Mouse (Mus musculus): ENCODE data around the gene Nt5dc3. TPM values are rescaled to one million over a fixed set of nuclear protein-coding genes. Genes with fewer than 3 reads are reported as not detected.

Nt5dc3 gene
- polyA plus RNA-seq (2012; rRNA removed), result 0.95 and 1.1 TPM in 2 replicates

DNA sequence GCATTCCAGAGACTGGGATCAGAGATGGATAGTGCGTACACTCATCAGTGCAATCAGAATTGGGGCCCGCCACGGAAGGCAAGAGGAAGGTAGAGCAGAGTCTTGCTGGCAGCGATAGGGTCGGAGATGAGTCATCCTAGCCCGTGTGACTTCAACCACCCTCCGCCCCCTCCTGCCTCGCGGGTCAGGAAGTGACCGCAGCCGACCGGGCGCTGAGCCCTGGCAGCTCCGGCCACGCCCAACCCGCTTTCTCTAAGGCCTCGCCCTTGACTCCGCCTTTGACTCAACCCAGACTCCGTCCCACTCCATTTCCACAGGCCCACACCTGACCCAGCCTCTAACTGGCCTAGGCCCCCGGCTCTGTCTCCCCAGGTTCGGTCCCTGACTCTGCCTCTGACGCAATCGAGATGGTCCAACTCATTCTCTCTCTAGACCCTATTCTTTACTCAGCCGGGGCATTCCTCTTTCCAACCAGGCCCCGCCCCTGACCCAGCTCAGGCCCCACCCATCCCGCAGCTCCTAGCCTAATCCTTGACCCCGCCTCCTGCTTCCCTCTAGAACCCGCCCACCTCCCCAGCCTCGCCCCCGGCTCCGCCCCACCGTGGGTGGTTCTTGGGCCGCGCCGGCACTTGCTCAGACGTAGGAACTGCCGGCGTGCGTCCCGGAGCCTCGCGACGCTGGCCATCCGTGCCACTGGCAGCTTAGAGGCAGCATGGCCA lies at the start of gene Nt5dc3:
Gene Nt5dc3 (plus strand): TSS at position 608 of the 719 bp plus-strand sequence.

DNA sequence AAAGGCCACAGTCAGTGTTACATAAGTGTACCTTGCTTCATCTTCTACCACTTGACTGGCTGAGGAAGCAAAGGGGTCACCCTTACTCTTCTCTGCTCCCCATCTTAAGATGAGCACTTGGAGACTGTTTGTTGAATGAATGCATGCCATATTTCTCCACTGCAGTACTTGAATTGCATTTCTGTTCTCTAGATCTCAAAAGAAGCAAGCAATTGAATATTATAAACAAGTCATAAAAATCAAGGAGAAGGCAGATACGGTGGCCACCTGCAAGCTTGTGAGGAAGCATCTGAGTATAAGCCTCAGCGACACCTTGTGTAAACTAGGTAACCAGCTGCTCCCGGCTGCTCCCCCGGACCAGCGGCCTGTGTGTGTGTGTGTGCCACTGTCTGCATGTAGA lies 15.1 kb upstream of the Nt5dc3 start, which contains the start of gene Gm49358:
Gene Gm49358 (plus strand): TSS at position 301 of the 400 bp plus-strand sequence.

Other genes starting within 250 kb of the Nt5dc3 start
- gene Hsp90b1, start 73.5 kb upstream of the Nt5dc3 start, polyA plus RNA-seq (2012; rRNA removed), result 170 TPM in 2 replicates
- 0.96 and 0.97 TPM in 2 replicates for gene Ttc41, start 73.2 kb upstream of the Nt5dc3 start, polyA plus RNA-seq (2012; rRNA removed)
- not detected in 2 replicates for gene Gm49358, start 15.0 kb upstream of the Nt5dc3 start, polyA plus RNA-seq (2012; rRNA removed)
- gene Stab2, start 229.0 kb downstream of the Nt5dc3 start, polyA plus RNA-seq (2012; rRNA removed), result 9.4 and 11.7 TPM in 2 replicates

Measured in liver, embryonic 14 days (tissue).